9 mouse cellular contexts compared by ENCODE assay signal in the genomic region with DNA sequence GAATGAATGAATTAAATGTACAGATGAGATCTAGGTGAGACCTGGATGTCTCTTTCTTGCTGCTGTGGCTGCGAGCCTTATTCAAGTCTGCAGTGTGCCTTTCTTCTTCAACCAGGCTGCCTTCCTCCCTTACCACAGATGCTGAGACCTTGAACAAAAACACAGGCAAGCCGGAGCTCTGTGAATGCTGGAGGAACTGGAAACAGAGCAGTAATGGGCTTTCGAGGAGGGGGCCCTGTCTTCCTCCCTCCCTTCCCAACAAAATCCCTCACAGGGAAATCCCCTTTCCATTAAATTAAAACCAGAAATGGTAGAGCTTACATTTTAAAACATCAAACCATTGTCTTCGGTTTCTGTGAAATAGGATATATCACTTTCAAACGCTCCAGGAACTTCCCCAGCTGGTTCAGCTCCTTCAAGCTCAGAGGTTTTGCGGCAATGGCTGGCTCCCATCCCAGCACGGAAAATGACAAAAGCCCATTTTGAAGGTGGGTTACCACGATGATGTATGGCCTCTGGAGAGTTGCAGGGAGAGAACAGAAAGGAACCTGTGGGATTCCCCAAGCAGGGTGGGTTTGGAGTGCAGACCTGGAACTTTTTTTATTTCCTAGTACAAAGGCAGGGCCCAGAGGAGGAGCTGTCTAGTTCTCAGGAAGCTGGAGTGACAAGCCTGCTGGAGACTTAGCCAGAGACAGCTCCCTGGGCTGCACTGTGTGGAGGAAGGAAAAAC. TPM values are rescaled to one million over a fixed set of nuclear protein-coding genes. Genes with fewer than 3 reads are reported as not detected.
DNase-seq lines count a peak whose midpoint lies in the region; ATAC-seq and TF ChIP-seq lines count a peak whose summit lies in the region.
"Had no signal": no experiment of that assay in that cellular context is flagged by ENCODE, and none has a peak within 500 bp of the region (broad histone marks: within the 10 kb centered on the region; RNA-seq: fewer than 3 reads in every experiment).

No protein-coding gene starts in this region.

- no peak overlapping the region for H3K4me3 ChIP-seq in heart, embryonic 10.5 days
- H3K4me3 ChIP-seq in embryonic facial prominence, embryonic 12.5 days = no peak overlapping the region
- H3K4me3 ChIP-seq in forebrain, postnatal 0 days (ENCODE audit: low read depth, low read length) = no peak overlapping the region
- H3K4me3 ChIP-seq: midbrain, embryonic 12.5 days had no signal

- peak; percentile 91 for ATAC-seq in embryonic facial prominence, embryonic 12.5 days (ENCODE audit: insufficient number of reproducible peaks, insufficient read depth, low FRiP score, low TSS enrichment)
- ATAC-seq in forebrain, postnatal 0 days = no peak
- ATAC-seq in monocyte, adult 5-6 weeks (replicated peaks; ENCODE audit: insufficient number of reproducible peaks, low FRiP score, low TSS enrichment, poor library complexity, severe bottlenecking) = no peak

- peak overlapping the region; percentile 13; the same call in 1 of the 2 replicates for H3K4me2 ChIP-seq in embryonic facial prominence, embryonic 12.5 days (replicated peaks)
- H3K4me2 ChIP-seq in forebrain, postnatal 0 days (ENCODE audit: low read depth) = no peak overlapping the region
- H3K4me2 ChIP-seq: midbrain, embryonic 12.5 days had no signal

- DNase-seq in heart, embryonic 10.5 days (ENCODE audit: low spot score) = no peak
- DNase-seq in heart, postnatal 25 days (ENCODE audit: low spot score) = no peak
- DNase-seq in kidney, adult 8-10 months = peak; percentile 8 to 15
- DNase-seq in lung, postnatal 10 days = peak; percentile 21
- no peak for DNase-seq in left cerebral cortex, postnatal 25 days (ENCODE audit: low spot score in 2 of 2)
- DNase-seq in forebrain, postnatal 0 days = no peak

- peak overlapping the region; percentile 16; the same call in 1 of the 2 replicates for H3K27ac ChIP-seq in heart, embryonic 10.5 days
- peak overlapping the region; percentile 90 for H3K27ac ChIP-seq in embryonic facial prominence, embryonic 12.5 days
- H3K27ac ChIP-seq in forebrain, postnatal 0 days (ENCODE audit: low read depth, low read length) = no peak overlapping the region
- H3K27ac ChIP-seq: midbrain, embryonic 12.5 days had no signal

- H3K4me1 ChIP-seq in heart, embryonic 10.5 days = no peaks in the 10 kb centered on the region
- H3K4me1 ChIP-seq in embryonic facial prominence, embryonic 12.5 days = peaks cover 19% of the 10 kb centered on the region
- no peaks in the 10 kb centered on the region for H3K4me1 ChIP-seq in forebrain, postnatal 0 days (ENCODE audit: insufficient read depth)
- H3K4me1 ChIP-seq: midbrain, embryonic 12.5 days had no signal

- no peaks in the 10 kb centered on the region for H3K36me3 ChIP-seq in heart, embryonic 10.5 days
- H3K36me3 ChIP-seq in embryonic facial prominence, embryonic 12.5 days = no peaks in the 10 kb centered on the region
- no peaks in the 10 kb centered on the region for H3K36me3 ChIP-seq in forebrain, postnatal 0 days (ENCODE audit: insufficient read depth)
- H3K36me3 ChIP-seq: midbrain, embryonic 12.5 days had no signal

- no peak for TF ChIP-seq CTCF in forebrain, postnatal 0 days (IDR thresholded peaks at IDR 0.05; ENCODE audit: low read depth)

- intact Hi-C loops in heart, postnatal 25 days (cut with DNase I) = no loop called here
- intact Hi-C loops in left cerebral cortex, postnatal 25 days (cut with DNase I) = no loop called here

- no peaks in the 10 kb centered on the region for H3K9me3 ChIP-seq in heart, embryonic 10.5 days
- H3K9me3 ChIP-seq in embryonic facial prominence, embryonic 12.5 days = no peaks in the 10 kb centered on the region
- H3K9me3 ChIP-seq in forebrain, postnatal 0 days (ENCODE audit: low read length) = no peaks in the 10 kb centered on the region
- H3K9me3 ChIP-seq: midbrain, embryonic 12.5 days had no signal

- WGBS in heart, embryonic 10.5 days = 69% methylated on average over 8 of the region's 8 CpGs
- 17% methylated on average over 8 of the region's 8 CpGs for WGBS in embryonic facial prominence, embryonic 12.5 days
- WGBS in forebrain, postnatal 0 days = 53% methylated on average over 8 of the region's 8 CpGs

- no peaks in the 10 kb centered on the region for H3K27me3 ChIP-seq in heart, embryonic 10.5 days (ENCODE audit: insufficient read depth, poor library complexity, severe bottlenecking)
- no peaks in the 10 kb centered on the region for H3K27me3 ChIP-seq in embryonic facial prominence, embryonic 12.5 days
- no peaks in the 10 kb centered on the region for H3K27me3 ChIP-seq in forebrain, postnatal 0 days (ENCODE audit: insufficient read depth, low read length)
- H3K27me3 ChIP-seq: midbrain, embryonic 12.5 days had no signal

- no peak overlapping the region for H3K9ac ChIP-seq in embryonic facial prominence, embryonic 12.5 days
- H3K9ac ChIP-seq in forebrain, postnatal 0 days = no peak overlapping the region
- H3K9ac ChIP-seq: midbrain, embryonic 12.5 days had no signal

RNA-seq across cellular contexts. Expression of gene Actbl2, which starts 44.0 kb away (rescaled TPM):
- not detected in 2 replicates for polyA plus RNA-seq in heart, embryonic 10.5 days (2016; fragmentation: Nextera tagmentation; extraction: Ambion mirVana)
- not detected for total RNA-seq in heart, postnatal 25 days (2021)
- 0.05 TPM in 1 of 2 replicates, not detected in the other for polyA plus RNA-seq in embryonic facial prominence, embryonic 12.5 days (2016; fragmentation: Nextera tagmentation; extraction: Ambion mirVana)
- not detected for total RNA-seq in left cerebral cortex, postnatal 25 days (2021)
- total RNA-seq in forebrain, postnatal 0 days (2014; rRNA removed) = 0.08 TPM in 1 of 2 replicates, not detected in the other
- polyA plus RNA-seq in forebrain, postnatal 0 days (2015; fragmentation: Nextera tagmentation; extraction: Ambion mirVana) = not detected in 2 replicates
- not detected in 3 replicates for total RNA-seq in monocyte, adult 5-6 weeks (2017)
- polyA plus RNA-seq: midbrain, embryonic 12.5 days had no signal

Comparison
In these comparisons a context has a peak if more than half of its experiments do, and no peak if none do; other contexts are left out.
1. DNase-seq: peak in kidney, adult 8-10 months (2 of 2) and lung, postnatal 10 days (single experiment); none in heart, embryonic 10.5 days (single experiment), heart, postnatal 25 days (single experiment), left cerebral cortex, postnatal 25 days (0 of 2) and forebrain, postnatal 0 days (single experiment).